Mouse (Mus musculus) hindbrain, embryonic 11.5 days (tissue): Measurements from ENCODE around the gene Pus7. TPM values are rescaled to one million over a fixed set of nuclear protein-coding genes. Genes with fewer than 3 reads are reported as not detected.

Source experiments
- ATAC-seq: fragments of 200-750 bp; cut with Nextera tagmentation; 2 replicates; pipeline ENCODE4 v1.8.0; 2017; ENCODE audit warnings: mild to moderate bottlenecking, moderate TSS enrichment, moderate library complexity; ENCODE audit not compliant: low FRiP score
- DNase-seq: peaks from one replicate; pipeline ENCODE4 v3.0.0-alpha.2; 2015; ENCODE audit warnings: low spot score
- H3K27ac ChIP-seq: fragments of 300-500 bp; sonication (generic); 2 replicates; pipeline ENCODE4 v1.5.1; 2014; ENCODE audit warnings: mild to moderate bottlenecking, low read depth, low read length
- H3K27me3 ChIP-seq: fragments of 300-500 bp; sonication (generic); 2 replicates; pipeline ENCODE4 v1.6.1; 2014; ENCODE audit warnings: mild to moderate bottlenecking, low read length, moderate library complexity, mixed read lengths; ENCODE audit not compliant: control insufficient read depth, insufficient read depth
- H3K36me3 ChIP-seq: fragments of 300-500 bp; sonication (generic); 2 replicates; pipeline ENCODE4 v1.6.1; 2014; ENCODE audit warnings: mild to moderate bottlenecking, low read length, moderate library complexity, mixed read lengths; ENCODE audit not compliant: control insufficient read depth, insufficient read depth
- H3K4me1 ChIP-seq: fragments of 300-500 bp; sonication (generic); replicated peaks from 2 replicates; pipeline ENCODE4 v1.6.1; 2014; ENCODE audit warnings: low read length, mixed read lengths; ENCODE audit not compliant: control insufficient read depth, insufficient read depth
- H3K4me2 ChIP-seq: fragments of 300-500 bp; sonication (generic); replicated peaks from 2 replicates; pipeline ENCODE4 v1.6.1; 2014; ENCODE audit warnings: mild to moderate bottlenecking, low read depth, low read length
- H3K4me3 ChIP-seq: fragments of 300-500 bp; sonication (generic); 2 replicates; pipeline ENCODE4 v1.5.1; 2014; ENCODE audit warnings: low read depth, low read length
- H3K9ac ChIP-seq: fragments of 300-500 bp; sonication (generic); 2 replicates; pipeline ENCODE4 v1.6.1; 2014; ENCODE audit warnings: low read depth, low read length
- H3K9me3 ChIP-seq: fragments of 300-500 bp; sonication (generic); 2 replicates; pipeline ENCODE4 v1.6.1; 2016; ENCODE audit warnings: low read length; ENCODE audit not compliant: control insufficient read depth
- WGBS: fragments of 180-500 bp; shearing (Covaris S2); extraction: QIAGEN DNeasy Blood & Tissue Kit; methylation state at CpG from one replicate; pipeline ENCODE4 v1.1.7; 2014; 5-methylcytosine and 5-hydroxymethylcytosine counted together
- polyA plus RNA-seq: library from polyadenylated mRNA; unstranded; fragments of >200 nt; fragmentation: Nextera tagmentation; extraction: Ambion mirVana; gene quantifications from 2 replicates; pipeline ENCODE4 v1.2.1, GENCODE M21; 2014

Pus7 gene
- polyA plus RNA-seq, 1 experiment from 2014 or later, result 23.8 TPM

DNA sequence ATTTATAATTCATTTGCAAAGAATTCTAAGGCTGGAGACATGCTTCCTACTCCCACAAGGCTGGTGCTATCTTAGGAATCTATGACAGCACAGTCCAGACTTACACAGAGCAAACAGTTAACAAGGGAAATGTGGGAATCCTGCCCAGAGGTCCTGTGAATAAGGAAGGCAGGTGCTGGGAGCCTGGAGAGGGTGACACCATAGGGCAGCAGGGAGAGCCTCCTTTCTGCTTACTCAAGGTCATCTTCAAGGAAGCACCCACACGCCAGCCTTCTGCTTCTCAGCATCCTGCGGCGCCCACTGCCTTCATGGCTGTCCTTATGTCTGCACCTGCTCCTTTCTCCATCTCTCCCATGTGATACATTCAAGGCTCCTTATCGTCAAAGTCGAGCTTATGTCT is 19.0 kb downstream of the Pus7 start:
- no peaks in the 10 kb centered on the region for H3K27me3 ChIP-seq
- no peak for DNase-seq
- no peaks in the 10 kb centered on the region for H3K9me3 ChIP-seq
- H3K9ac ChIP-seq, result no peak overlapping the region
- no peak overlapping the region for H3K4me2 ChIP-seq
- no peaks in the 10 kb centered on the region for H3K4me1 ChIP-seq
- no peak for ATAC-seq
- no peak overlapping the region for H3K4me3 ChIP-seq
- H3K36me3 ChIP-seq, result 0 out of 2 replicates have a peak, but pooled peaks cover 2% of the 10 kb centered on the region
- H3K27ac ChIP-seq, result no peak overlapping the region
- 97% methylated on average over 5 of the region's 5 CpGs for WGBS

DNA sequence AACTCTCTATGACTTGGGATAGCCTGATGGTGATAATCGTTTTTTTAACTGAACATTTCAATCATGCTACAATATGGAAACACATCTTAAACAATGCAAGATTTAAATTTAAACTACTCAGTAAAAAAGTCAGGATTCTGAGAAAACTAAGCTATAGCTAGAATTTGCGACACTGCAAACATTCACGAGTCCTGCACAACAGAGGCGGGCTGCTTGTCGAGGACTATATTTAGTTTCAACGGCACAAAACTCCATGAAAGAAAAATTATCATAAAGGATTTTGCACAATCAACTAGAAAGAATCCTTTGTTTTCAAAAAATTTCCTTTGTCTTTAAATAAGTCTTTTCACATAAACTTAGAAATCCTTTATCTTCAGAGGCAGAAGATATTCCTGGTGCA is 21.0 kb downstream of the Pus7 start:
- 96% methylated on average over 6 of the region's 6 CpGs for WGBS
- Histone ChIP-seq H3K36me3 (0 out of 2 replicates have a peak, but pooled peaks cover 2% of the 10 kb centered on the region), H3K9me3 (no peaks in the 10 kb centered on the region), H3K4me2 (no peak overlapping the region), H3K4me1 (no peaks in the 10 kb centered on the region), H3K4me3 (no peak overlapping the region), H3K9ac (no peak overlapping the region), H3K27me3 (no peaks in the 10 kb centered on the region), H3K27ac (no peak overlapping the region)
- no peak for ATAC-seq
- DNase-seq, result no peak

DNA sequence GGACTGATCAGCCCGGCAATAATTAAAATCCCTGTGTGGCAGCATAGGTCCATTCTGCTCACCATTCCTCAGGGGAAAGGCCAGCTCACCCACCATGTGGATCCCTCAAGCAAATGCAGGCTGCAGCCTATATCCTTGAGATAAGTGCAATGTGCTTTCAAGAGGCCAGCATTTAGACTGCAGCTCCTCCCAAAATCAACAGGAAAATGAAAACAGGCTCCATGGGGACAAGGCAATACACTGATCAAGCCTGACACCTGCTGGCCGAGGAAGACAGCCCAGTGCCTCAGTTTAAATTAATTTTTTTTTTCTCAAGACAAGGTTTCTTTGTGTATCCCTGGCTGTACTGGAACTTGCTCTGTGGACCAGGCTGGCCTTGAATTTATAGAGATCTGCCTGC is 24.9 kb downstream of the Pus7 start:
- 0 out of 2 replicates have a peak, but pooled peaks cover 4% of the 10 kb centered on the region for H3K36me3 ChIP-seq
- no peaks in the 10 kb centered on the region for H3K27me3 ChIP-seq
- peak; percentile 59 for DNase-seq
- no peak for ATAC-seq
- no peak overlapping the region for H3K4me2 ChIP-seq
- H3K4me1 ChIP-seq, result no peaks in the 10 kb centered on the region
- H3K4me3 ChIP-seq, result no peak overlapping the region
- WGBS, result 50% methylated on average over 2 of the region's 2 CpGs
- no peak overlapping the region for H3K9ac ChIP-seq
- H3K27ac ChIP-seq, result no peak overlapping the region
- no peaks in the 10 kb centered on the region for H3K9me3 ChIP-seq

DNA sequence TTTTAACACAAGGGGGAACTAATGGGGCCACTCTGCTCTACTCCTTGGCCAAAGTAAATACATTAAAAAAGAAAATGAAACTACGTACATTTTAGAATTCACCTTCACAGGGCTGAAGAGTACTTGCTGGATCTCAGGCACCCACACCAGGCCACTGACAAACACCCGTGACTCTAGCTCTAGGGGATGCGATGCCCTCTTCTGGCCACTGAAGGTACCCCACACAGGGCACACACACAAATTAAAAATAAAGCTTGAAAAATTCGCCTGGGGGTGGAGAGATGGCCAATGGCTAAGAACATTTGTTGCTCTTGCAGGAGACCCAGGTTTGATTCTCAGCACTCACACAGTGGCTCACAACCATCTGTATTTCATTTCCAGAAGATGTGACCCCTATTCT is 27.1 kb downstream of the Pus7 start:
- no peak overlapping the region for H3K4me2 ChIP-seq
- 0 out of 2 replicates have a peak, but pooled peaks cover 2% of the 10 kb centered on the region for H3K36me3 ChIP-seq
- no peaks in the 10 kb centered on the region for H3K27me3 ChIP-seq
- H3K4me3 ChIP-seq, result no peak overlapping the region
- WGBS, result 95% methylated on average over 4 of the region's 4 CpGs
- DNase-seq (no peak), ATAC-seq (no peak)
- no peak overlapping the region for H3K27ac ChIP-seq
- H3K9me3 ChIP-seq, result no peaks in the 10 kb centered on the region
- H3K9ac ChIP-seq, result no peak overlapping the region
- H3K4me1 ChIP-seq, result no peaks in the 10 kb centered on the region

DNA sequence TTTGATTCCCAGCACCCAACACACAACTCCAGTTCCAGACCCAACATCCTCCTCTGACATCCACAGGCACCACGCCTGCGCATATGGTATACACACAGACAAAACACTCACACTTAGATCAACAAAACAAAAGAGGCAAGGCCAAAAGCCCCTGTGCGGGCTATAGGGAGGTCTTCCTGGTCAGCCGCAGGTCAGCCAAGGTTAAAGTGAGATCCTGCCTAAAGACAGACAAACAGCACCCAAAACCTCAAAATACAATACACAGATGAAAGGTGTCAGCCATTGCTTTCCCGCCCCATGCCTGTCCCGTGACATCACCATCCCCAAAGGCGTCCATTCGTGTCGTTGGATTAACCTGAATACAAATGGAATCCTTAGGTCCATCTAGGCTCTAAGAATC is 27.9 kb downstream of the Pus7 start:
- Histone ChIP-seq H3K4me3 (no peak overlapping the region), H3K9me3 (no peaks in the 10 kb centered on the region), H3K36me3 (0 out of 2 replicates have a peak, but pooled peaks cover 2% of the 10 kb centered on the region), H3K9ac (no peak overlapping the region), H3K4me2 (no peak overlapping the region), H3K27ac (no peak overlapping the region), H3K4me1 (no peaks in the 10 kb centered on the region), H3K27me3 (no peaks in the 10 kb centered on the region)
- ATAC-seq (no peak), DNase-seq (no peak)
- WGBS, result 98% methylated on average over 9 of the region's 9 CpGs

DNA sequence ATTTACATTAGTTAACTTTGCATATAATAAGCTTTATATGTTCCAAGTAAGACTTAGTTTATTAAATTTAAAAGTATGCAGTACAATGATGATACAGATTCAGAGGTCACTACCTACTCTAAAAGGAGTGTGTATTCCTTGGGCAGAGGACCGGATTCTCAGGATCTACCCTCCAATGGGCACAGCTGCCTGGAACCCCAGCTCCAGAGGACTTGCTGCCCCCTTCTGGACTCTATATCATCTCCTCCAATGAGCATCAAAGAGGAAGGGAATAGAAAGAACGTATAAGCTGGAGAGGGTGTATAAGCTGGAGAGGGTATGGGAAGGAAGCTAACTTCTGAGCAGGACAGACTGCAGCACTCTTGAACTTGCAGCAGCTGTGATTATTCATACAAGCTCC is 33.6 kb downstream of the Pus7 start:
- no peak overlapping the region for H3K9ac ChIP-seq
- H3K9me3 ChIP-seq, result no peaks in the 10 kb centered on the region
- H3K4me2 ChIP-seq, result no peak overlapping the region
- DNase-seq (no peak), ATAC-seq (no peak)
- H3K4me3 ChIP-seq, result no peak overlapping the region
- no peaks in the 10 kb centered on the region for H3K36me3 ChIP-seq
- WGBS, result 63% methylated on average over 2 of the region's 2 CpGs
- no peak overlapping the region for H3K27ac ChIP-seq
- no peaks in the 10 kb centered on the region for H3K4me1 ChIP-seq
- H3K27me3 ChIP-seq, result no peaks in the 10 kb centered on the region

DNA sequence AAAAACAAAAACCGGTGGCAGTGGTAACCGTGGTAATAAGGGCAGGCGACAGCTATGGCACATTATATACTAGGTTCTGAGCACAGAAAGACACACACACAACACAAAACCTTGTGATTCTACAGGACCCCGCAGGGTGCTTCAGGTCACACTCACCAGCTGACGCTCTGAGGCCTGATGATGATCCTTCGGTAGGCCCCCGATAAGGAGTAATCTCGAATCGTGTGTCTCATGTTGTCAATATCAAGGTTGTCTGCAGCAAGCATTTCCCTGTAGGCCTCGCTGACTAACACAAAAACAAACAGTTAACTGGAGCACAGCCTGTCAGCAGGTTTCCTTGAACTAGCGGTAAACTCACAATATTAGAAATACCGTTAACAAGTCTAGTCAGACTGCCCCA is 40.2 kb downstream of the Pus7 start:
- no peak overlapping the region for H3K4me2 ChIP-seq
- H3K4me1 ChIP-seq, result no peaks in the 10 kb centered on the region
- no peak overlapping the region for H3K4me3 ChIP-seq
- H3K9ac ChIP-seq, result no peak overlapping the region
- no peaks in the 10 kb centered on the region for H3K27me3 ChIP-seq
- no peak for DNase-seq
- 96% methylated on average over 12 of the region's 12 CpGs for WGBS
- 0 out of 2 replicates have a peak, but pooled peaks cover 3% of the 10 kb centered on the region for H3K36me3 ChIP-seq
- no peak overlapping the region for H3K27ac ChIP-seq
- no peak for ATAC-seq
- no peaks in the 10 kb centered on the region for H3K9me3 ChIP-seq

DNA sequence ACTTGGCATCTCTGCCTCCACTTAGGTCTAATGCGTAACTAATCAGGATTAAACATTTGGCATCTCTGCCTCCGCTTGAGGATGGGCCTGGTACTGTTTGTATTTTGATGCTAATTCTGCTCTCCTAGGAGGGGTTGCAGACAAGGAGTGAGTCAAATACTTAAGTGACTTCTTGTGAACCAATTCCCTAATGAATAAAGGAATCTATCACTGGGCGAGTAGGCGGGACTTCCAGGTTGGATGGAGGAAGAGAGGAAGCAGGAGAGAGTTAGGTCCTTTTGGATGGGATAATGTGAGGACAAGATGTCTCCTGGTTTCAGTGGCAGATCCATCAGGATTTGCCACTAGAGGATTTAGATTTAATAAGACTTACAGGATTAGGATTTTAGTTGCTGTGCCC is 46.4 kb downstream of the Pus7 start:
- no peak for ATAC-seq
- Histone ChIP-seq H3K4me1 (no peaks in the 10 kb centered on the region), H3K27ac (no peak overlapping the region), H3K4me3 (no peak overlapping the region), H3K36me3 (no peaks in the 10 kb centered on the region), H3K4me2 (no peak overlapping the region), H3K27me3 (no peaks in the 10 kb centered on the region), H3K9me3 (no peaks in the 10 kb centered on the region), H3K9ac (no peak overlapping the region)
- WGBS, result 77% methylated on average over 4 of the region's 4 CpGs
- DNase-seq, result no peak

DNA sequence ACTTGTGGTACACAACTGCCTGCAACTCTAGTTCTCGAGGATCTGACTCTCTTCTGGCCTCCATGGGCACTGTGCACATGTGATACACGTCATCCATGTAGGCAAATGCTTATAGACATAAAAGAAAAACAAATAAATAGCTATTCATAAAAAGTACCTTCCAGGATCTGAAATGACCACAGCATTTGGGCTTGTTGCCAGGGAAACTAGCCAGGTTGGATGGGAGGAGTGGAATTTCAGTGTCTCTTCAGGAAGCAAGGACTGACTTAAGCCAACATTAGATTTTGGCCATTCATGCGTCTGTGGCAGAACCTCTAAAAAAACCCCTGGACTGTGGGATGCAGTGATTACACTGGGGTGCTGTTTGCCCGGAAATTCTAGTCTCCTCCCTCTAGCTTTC is 47.1 kb downstream of the Pus7 start:
- Histone ChIP-seq H3K27ac (no peak overlapping the region), H3K27me3 (no peaks in the 10 kb centered on the region), H3K9me3 (no peaks in the 10 kb centered on the region), H3K36me3 (no peaks in the 10 kb centered on the region), H3K9ac (no peak overlapping the region), H3K4me1 (no peaks in the 10 kb centered on the region), H3K4me3 (no peak overlapping the region), H3K4me2 (no peak overlapping the region)
- ATAC-seq, result no peak
- no peak for DNase-seq
- 86% methylated on average over 4 of the region's 4 CpGs for WGBS
